Mouse (Mus musculus) heart, embryonic 12.5 days (tissue): ENCODE measurements around the gene Fam240b. TPM values are rescaled to one million over a fixed set of nuclear protein-coding genes. Genes with fewer than 3 reads are reported as not detected.

Experiments used
- ATAC-seq: fragments of 200-750 bp; cut with Nextera tagmentation; 2 replicates; pipeline ENCODE4 v1.8.0; 2017; ENCODE audit warnings: moderate TSS enrichment, moderate library complexity; ENCODE audit not compliant: insufficient number of reproducible peaks, low FRiP score
- H3K27ac ChIP-seq: fragments of 300-500 bp; sonication (generic); 2 replicates; pipeline ENCODE4 v1.5.1; 2016; ENCODE audit warnings: mild to moderate bottlenecking, moderate library complexity; ENCODE audit not compliant: poor library complexity, severe bottlenecking
- H3K27me3 ChIP-seq: fragments of 300-500 bp; sonication (generic); replicated peaks from 2 replicates; pipeline ENCODE4 v1.6.1; 2016; ENCODE audit warnings: mild to moderate bottlenecking, moderate library complexity
- H3K36me3 ChIP-seq: fragments of 300-500 bp; sonication (generic); 2 replicates; pipeline ENCODE4 v1.6.1; 2016; ENCODE audit warnings: mild to moderate bottlenecking, moderate library complexity
- H3K4me1 ChIP-seq: fragments of 300-500 bp; sonication (generic); replicated peaks from 2 replicates; pipeline ENCODE4 v1.6.1; 2016; ENCODE audit warnings: mild to moderate bottlenecking
- H3K4me2 ChIP-seq: fragments of 300-500 bp; sonication (generic); 2 replicates; pipeline ENCODE4 v1.6.1; 2016; ENCODE audit warnings: mild to moderate bottlenecking, moderate library complexity
- H3K4me3 ChIP-seq: fragments of 300-500 bp; sonication (generic); 2 replicates; pipeline ENCODE4 v1.5.1; 2016; ENCODE audit warnings: mild to moderate bottlenecking
- H3K9ac ChIP-seq: fragments of 300-500 bp; sonication (generic); 2 replicates; pipeline ENCODE4 v1.6.1; 2016; ENCODE audit warnings: mild to moderate bottlenecking, moderate library complexity
- H3K9me3 ChIP-seq: fragments of 300-500 bp; sonication (generic); replicated peaks from 2 replicates; pipeline ENCODE4 v1.6.1; 2016; ENCODE audit warnings: mild to moderate bottlenecking, moderate library complexity
- WGBS: fragments of 180-500 bp; shearing (Covaris S2); methylation state at CpG from one replicate; pipeline ENCODE4 v1.1.7; 2016; 5-methylcytosine and 5-hydroxymethylcytosine counted together
- polyA plus RNA-seq: library from polyadenylated mRNA; unstranded; fragments of >200 nt; fragmentation: Nextera tagmentation; extraction: Ambion mirVana; gene quantifications from 2 replicates; pipeline ENCODE4 v1.2.1, GENCODE M21; 2016

Fam240b gene
- not detected in 2 replicates for polyA plus RNA-seq

GRCm38 (mm10) chr13:64497692-64498091, at the start of gene Fam240b:
TSS of gene Fam240b (minus strand) at chr13:64497792.
- H3K27ac ChIP-seq = no peak within 1 kb of the TSS
- no peaks in the 10 kb centered on the region for H3K9me3 ChIP-seq
- no peak within 1 kb of the TSS for H3K4me3 ChIP-seq
- H3K4me2 ChIP-seq = no peak within 1 kb of the TSS
- ATAC-seq = no peak
- no peaks in the 10 kb centered on the region for H3K27me3 ChIP-seq
- H3K4me1 ChIP-seq = no peaks in the 10 kb centered on the region
- no peaks in the 10 kb centered on the region for H3K36me3 ChIP-seq
- 79% methylated on average over 6 of the region's 6 CpGs for WGBS
- no peak within 1 kb of the TSS for H3K9ac ChIP-seq

GRCm38 (mm10) chr13:64530139-64530538, 32.5 kb upstream of the Fam240b start:
- no peak overlapping the region for H3K27ac ChIP-seq
- no peak overlapping the region for H3K4me3 ChIP-seq
- H3K9ac ChIP-seq = no peak overlapping the region
- no peaks in the 10 kb centered on the region for H3K4me1 ChIP-seq
- H3K4me2 ChIP-seq = no peak overlapping the region
- no peaks in the 10 kb centered on the region for H3K9me3 ChIP-seq
- H3K27me3 ChIP-seq = no peaks in the 10 kb centered on the region
- H3K36me3 ChIP-seq = no peaks in the 10 kb centered on the region
- 72% methylated on average over 5 of the region's 5 CpGs for WGBS
- no peak for ATAC-seq

- no peak overlapping the region for H3K27ac ChIP-seq
- H3K4me3 ChIP-seq = no peak overlapping the region
- no peak overlapping the region for H3K4me2 ChIP-seq
- no peaks in the 10 kb centered on the region for H3K9me3 ChIP-seq
- H3K36me3 ChIP-seq = no peaks in the 10 kb centered on the region
- no peaks in the 10 kb centered on the region for H3K4me1 ChIP-seq
- no peak overlapping the region for H3K9ac ChIP-seq
- H3K27me3 ChIP-seq = no peaks in the 10 kb centered on the region
- 83% methylated on average over 15 of the region's 15 CpGs for WGBS
- no peak for ATAC-seq
These were observed 29.1 kb upstream of the Fam240b start for GRCm38 (mm10) chr13:64526515-64527285.

- Histone ChIP-seq H3K4me2 (no peak overlapping the region), H3K36me3 (no peaks in the 10 kb centered on the region), H3K9ac (no peak overlapping the region), H3K9me3 (0 out of 2 replicates have a peak, but pooled peaks cover 5% of the 10 kb centered on the region), H3K27ac (no peak overlapping the region), H3K4me1 (no peaks in the 10 kb centered on the region), H3K4me3 (no peak overlapping the region), H3K27me3 (no peaks in the 10 kb centered on the region)
- ATAC-seq = no peak
- WGBS = 71% methylated on average over 2 of the region's 2 CpGs
These were observed 16.7 kb upstream of the Fam240b start for GRCm38 (mm10) chr13:64514247-64514646.

- Histone ChIP-seq H3K27me3 (no peaks in the 10 kb centered on the region), H3K36me3 (no peaks in the 10 kb centered on the region), H3K9ac (no peak overlapping the region), H3K9me3 (0 out of 2 replicates have a peak, but pooled peaks cover 5% of the 10 kb centered on the region), H3K4me2 (no peak overlapping the region), H3K27ac (no peak overlapping the region), H3K4me1 (no peaks in the 10 kb centered on the region), H3K4me3 (no peak overlapping the region)
- no peak for ATAC-seq
These were observed 14.0 kb upstream of the Fam240b start for GRCm38 (mm10) chr13:64511616-64512015.

GRCm38 (mm10) chr13:64507361-64507760, 9.8 kb upstream of the Fam240b start:
- no peak for ATAC-seq
- Histone ChIP-seq H3K36me3 (no peaks in the 10 kb centered on the region), H3K4me1 (no peaks in the 10 kb centered on the region), H3K27ac (no peak overlapping the region), H3K27me3 (no peaks in the 10 kb centered on the region), H3K9ac (no peak overlapping the region), H3K9me3 (0 out of 2 replicates have a peak, but pooled peaks cover 5% of the 10 kb centered on the region), H3K4me2 (no peak overlapping the region), H3K4me3 (no peak overlapping the region)

GRCm38 (mm10) chr13:64502833-64503232, 5.2 kb upstream of the Fam240b start:
- ATAC-seq = no peak
- H3K36me3 ChIP-seq = no peaks in the 10 kb centered on the region
- H3K9ac ChIP-seq = no peak overlapping the region
- H3K4me3 ChIP-seq = no peak overlapping the region
- no peaks in the 10 kb centered on the region for H3K27me3 ChIP-seq
- H3K4me1 ChIP-seq = no peaks in the 10 kb centered on the region
- no peaks in the 10 kb centered on the region for H3K9me3 ChIP-seq
- no peak overlapping the region for H3K27ac ChIP-seq
- WGBS = 84% methylated on average over 3 of the region's 3 CpGs
- no peak overlapping the region for H3K4me2 ChIP-seq

- WGBS = 78% methylated on average over 5 of the region's 5 CpGs
- H3K36me3 ChIP-seq = no peaks in the 10 kb centered on the region
- H3K4me1 ChIP-seq = no peaks in the 10 kb centered on the region
- H3K4me2 ChIP-seq = no peak overlapping the region
- no peak overlapping the region for H3K27ac ChIP-seq
- ATAC-seq = no peak
- H3K9me3 ChIP-seq = no peaks in the 10 kb centered on the region
- H3K4me3 ChIP-seq = no peak overlapping the region
- no peak overlapping the region for H3K9ac ChIP-seq
- no peaks in the 10 kb centered on the region for H3K27me3 ChIP-seq
These were observed 4.0 kb downstream of the Fam240b start for GRCm38 (mm10) chr13:64493586-64493985.

GRCm38 (mm10) chr13:64489886-64490285, 7.7 kb downstream of the Fam240b start:
- Histone ChIP-seq H3K27ac (no peak overlapping the region), H3K9me3 (no peaks in the 10 kb centered on the region), H3K9ac (no peak overlapping the region), H3K4me3 (no peak overlapping the region), H3K4me1 (no peaks in the 10 kb centered on the region), H3K4me2 (no peak overlapping the region), H3K36me3 (no peaks in the 10 kb centered on the region), H3K27me3 (no peaks in the 10 kb centered on the region)
- WGBS = 70% methylated on average over 6 of the region's 6 CpGs
- ATAC-seq = no peak

GRCm38 (mm10) chr13:64479960-64480359, 17.6 kb downstream of the Fam240b start:
- H3K9ac ChIP-seq = no peak overlapping the region
- no peaks in the 10 kb centered on the region for H3K36me3 ChIP-seq
- WGBS = 75% methylated on average over 3 of the region's 3 CpGs
- no peaks in the 10 kb centered on the region for H3K9me3 ChIP-seq
- H3K4me3 ChIP-seq = no peak overlapping the region
- H3K4me2 ChIP-seq = no peak overlapping the region
- no peaks in the 10 kb centered on the region for H3K4me1 ChIP-seq
- H3K27me3 ChIP-seq = no peaks in the 10 kb centered on the region
- ATAC-seq = no peak
- H3K27ac ChIP-seq = no peak overlapping the region

GRCm38 (mm10) chr13:64477968-64478367, 19.6 kb downstream of the Fam240b start:
- Histone ChIP-seq H3K9me3 (no peaks in the 10 kb centered on the region), H3K4me3 (no peak overlapping the region), H3K36me3 (no peaks in the 10 kb centered on the region), H3K27me3 (no peaks in the 10 kb centered on the region), H3K4me2 (no peak overlapping the region), H3K27ac (no peak overlapping the region), H3K9ac (no peak overlapping the region), H3K4me1 (no peaks in the 10 kb centered on the region)
- 56% methylated on average over 4 of the region's 4 CpGs for WGBS
- ATAC-seq = no peak

GRCm38 (mm10) chr13:64467886-64468285, 29.7 kb downstream of the Fam240b start:
- Histone ChIP-seq H3K4me1 (no peaks in the 10 kb centered on the region), H3K27ac (no peak overlapping the region), H3K9me3 (no peaks in the 10 kb centered on the region), H3K4me3 (no peak overlapping the region), H3K27me3 (no peaks in the 10 kb centered on the region), H3K36me3 (no peaks in the 10 kb centered on the region), H3K4me2 (no peak overlapping the region), H3K9ac (no peak overlapping the region)
- ATAC-seq = no peak
- WGBS = 60% methylated on average over 6 of the region's 6 CpGs
